Mouse (Mus musculus) stomach, embryonic 16.5 days (tissue): ENCODE measurements around the gene Arhgap6. TPM values are rescaled to one million over a fixed set of nuclear protein-coding genes. Genes with fewer than 3 reads are reported as not detected.

Experiments
- ATAC-seq: fragments of 200-750 bp; cut with Nextera tagmentation; 2 replicates; pipeline ENCODE4 v1.8.0; 2017; ENCODE audit warnings: moderate number of reproducible peaks, moderate TSS enrichment; ENCODE audit not compliant: insufficient read depth, low FRiP score
- H3K27ac ChIP-seq: fragments of 300-500 bp; sonication (generic); 2 replicates; pipeline ENCODE4 v1.5.1; 2014; ENCODE audit warnings: low read length
- H3K27me3 ChIP-seq: fragments of 300-500 bp; sonication (generic); 2 replicates; pipeline ENCODE4 v1.6.1; 2014; ENCODE audit warnings: low read length, control low read depth, mixed read lengths; ENCODE audit not compliant: control insufficient read depth, insufficient read depth
- H3K36me3 ChIP-seq: fragments of 300-500 bp; sonication (generic); 2 replicates; pipeline ENCODE4 v1.6.1; 2014; ENCODE audit warnings: low read length; ENCODE audit not compliant: control insufficient read depth, insufficient read depth
- H3K4me1 ChIP-seq: fragments of 300-500 bp; sonication (generic); 2 replicates; pipeline ENCODE4 v1.6.1; 2014; ENCODE audit warnings: low read length, control low read depth, mixed read lengths; ENCODE audit not compliant: control insufficient read depth, insufficient read depth
- H3K4me2 ChIP-seq: fragments of 300-500 bp; sonication (generic); 2 replicates; pipeline ENCODE4 v1.6.1; 2014; ENCODE audit warnings: low read depth, low read length, mixed read lengths
- H3K4me3 ChIP-seq: fragments of 300-500 bp; sonication (generic); replicated peaks from 2 replicates; pipeline ENCODE4 v1.5.1; 2014; ENCODE audit warnings: mild to moderate bottlenecking, low read length
- H3K9ac ChIP-seq: fragments of 300-500 bp; sonication (generic); 2 replicates; pipeline ENCODE4 v1.6.1; 2014; ENCODE audit warnings: low read length
- H3K9me3 ChIP-seq: fragments of 300-500 bp; sonication (generic); replicated peaks from 2 replicates; pipeline ENCODE4 v1.6.1; 2016; ENCODE audit warnings: low read length, control low read depth; ENCODE audit not compliant: control insufficient read depth
- WGBS: fragments of 180-500 bp; shearing (Covaris S2); extraction: QIAGEN DNeasy Blood & Tissue Kit; methylation state at CpG from one replicate; pipeline ENCODE4 v1.1.7; 2014; 5-methylcytosine and 5-hydroxymethylcytosine counted together
- polyA plus RNA-seq: library from polyadenylated mRNA; unstranded; fragments of >200 nt; fragmentation: Nextera tagmentation; extraction: Ambion mirVana; gene quantifications from 2 replicates; pipeline ENCODE4 v1.2.1, GENCODE M21; 2015

Arhgap6 gene
- polyA plus RNA-seq = 6.5 and 7.4 TPM in 2 replicates

GRCm38 (mm10) chrX:168794974-168795858 is at the start of gene Arhgap6:
Gene Arhgap6 (plus strand): TSS chrX:168795099.
- Histone ChIP-seq H3K9me3 (no peaks in the 10 kb centered on the region), H3K4me3 (peak within 1 kb of the TSS; percentile 48), H3K36me3 (no peaks in the 10 kb centered on the region), H3K27me3 (peaks cover 22% of the 10 kb centered on the region), H3K9ac (peak within 1 kb of the TSS; percentile 63), H3K4me2 (peak within 1 kb of the TSS; percentile 73), H3K27ac (no peak within 1 kb of the TSS), H3K4me1 (no peaks in the 10 kb centered on the region)
- ATAC-seq = peak; percentile 61; the same call in 1 of the 2 replicates
- WGBS = 18% methylated on average over 45 of the region's 48 CpGs

- Histone ChIP-seq H3K4me2 (no peak overlapping the region), H3K4me3 (no peak overlapping the region), H3K36me3 (no peaks in the 10 kb centered on the region), H3K27me3 (no peaks in the 10 kb centered on the region), H3K4me1 (no peaks in the 10 kb centered on the region), H3K27ac (no peak overlapping the region), H3K9me3 (no peaks in the 10 kb centered on the region), H3K9ac (no peak overlapping the region)
- 50% methylated on average over 2 of the region's 2 CpGs for WGBS
- no peak for ATAC-seq
These were observed 47.9 kb upstream of the Arhgap6 start for GRCm38 (mm10) chrX:168747011-168747410.

DNA sequence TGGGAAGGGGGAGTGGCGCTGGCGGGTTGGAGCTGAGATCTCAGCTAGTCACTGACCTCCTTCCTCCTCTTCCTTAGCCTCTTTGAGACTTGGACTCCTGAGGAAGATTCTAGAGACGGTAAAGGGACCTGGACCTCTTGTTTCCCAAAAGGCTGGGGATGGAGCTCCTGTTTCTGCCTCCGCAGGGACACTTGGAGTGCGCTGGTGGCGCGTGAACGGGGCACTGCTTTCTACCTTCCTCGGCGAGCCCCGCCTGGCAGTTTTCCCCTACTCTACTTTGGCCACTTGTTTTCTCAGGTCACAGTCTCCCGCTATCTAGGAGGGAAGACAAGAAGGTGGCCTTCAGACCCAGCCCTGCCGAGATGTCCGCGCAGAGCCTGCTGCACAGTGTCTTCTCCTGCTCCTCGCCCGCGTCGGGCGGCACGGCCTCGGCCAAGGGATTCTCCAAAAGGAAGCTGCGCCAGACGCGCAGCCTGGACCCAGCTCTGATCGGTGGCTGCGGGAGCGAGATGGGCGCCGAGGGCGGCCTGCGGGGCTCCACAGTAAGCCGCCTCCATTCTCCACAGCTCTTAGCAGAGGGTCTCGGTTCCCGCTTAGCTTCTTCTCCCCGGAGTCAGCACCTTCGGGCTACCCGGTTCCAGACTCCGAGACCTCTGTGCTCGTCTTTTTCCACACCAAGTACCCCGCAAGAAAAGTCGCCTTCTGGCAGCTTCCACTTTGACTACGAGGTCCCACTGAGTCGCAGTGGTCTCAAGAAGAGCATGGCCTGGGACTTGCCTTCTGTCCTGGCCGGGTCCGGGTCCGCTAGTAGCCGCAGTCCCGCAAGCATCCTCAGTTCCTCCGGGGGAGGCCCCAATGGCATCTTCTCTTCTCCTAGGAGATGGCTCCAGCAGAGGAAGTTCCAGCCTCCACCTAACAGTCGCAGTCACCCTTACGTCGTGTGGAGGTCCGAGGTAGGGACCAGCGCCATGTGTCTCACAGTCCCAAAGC is 1.3 kb downstream of the Arhgap6 start:
- Histone ChIP-seq H3K36me3 (no peaks in the 10 kb centered on the region), H3K27ac (no peak overlapping the region), H3K4me1 (no peaks in the 10 kb centered on the region), H3K9me3 (no peaks in the 10 kb centered on the region), H3K4me3 (peak overlapping the region; percentile 48), H3K27me3 (peaks cover 22% of the 10 kb centered on the region), H3K4me2 (peak overlapping the region; percentile 73), H3K9ac (peak overlapping the region; percentile 63; the same call in 1 of the 2 replicates)
- 16% methylated on average over 55 of the region's 55 CpGs for WGBS
- ATAC-seq = peak; percentile 70; the same call in 1 of the 2 replicates

GRCm38 (mm10) chrX:168804677-168805076 is 9.8 kb downstream of the Arhgap6 start:
- Histone ChIP-seq H3K4me2 (no peak overlapping the region), H3K9ac (no peak overlapping the region), H3K4me3 (no peak overlapping the region), H3K27me3 (no peaks in the 10 kb centered on the region), H3K4me1 (no peaks in the 10 kb centered on the region), H3K9me3 (no peaks in the 10 kb centered on the region), H3K27ac (no peak overlapping the region), H3K36me3 (no peaks in the 10 kb centered on the region)
- no peak for ATAC-seq
- WGBS = 77% methylated on average over 2 of the region's 2 CpGs

GRCm38 (mm10) chrX:168810513-168811265 is 15.8 kb downstream of the Arhgap6 start:
- WGBS = 66% methylated on average over 3 of the region's 3 CpGs
- H3K36me3 ChIP-seq = no peaks in the 10 kb centered on the region
- ATAC-seq = no peak
- H3K9me3 ChIP-seq = no peaks in the 10 kb centered on the region
- H3K4me1 ChIP-seq = no peaks in the 10 kb centered on the region
- H3K9ac ChIP-seq = no peak overlapping the region
- H3K27ac ChIP-seq = no peak overlapping the region
- no peaks in the 10 kb centered on the region; the same call in 1 of the 2 replicates for H3K27me3 ChIP-seq
- H3K4me2 ChIP-seq = no peak overlapping the region
- no peak overlapping the region for H3K4me3 ChIP-seq

GRCm38 (mm10) chrX:168818858-168819257 is 24.0 kb downstream of the Arhgap6 start:
- H3K27ac ChIP-seq = no peak overlapping the region

GRCm38 (mm10) chrX:168824166-168824565 is 29.3 kb downstream of the Arhgap6 start:
- Histone ChIP-seq H3K9me3 (no peaks in the 10 kb centered on the region), H3K4me2 (no peak overlapping the region), H3K4me1 (no peaks in the 10 kb centered on the region), H3K27ac (no peak overlapping the region), H3K9ac (no peak overlapping the region), H3K36me3 (no peaks in the 10 kb centered on the region), H3K27me3 (no peaks in the 10 kb centered on the region; the same call in 1 of the 2 replicates), H3K4me3 (no peak overlapping the region)
- WGBS = 73% methylated on average over 2 of the region's 2 CpGs
- no peak for ATAC-seq

More at GRCm38 (mm10) chrX:168818858-168819257, 24.0 kb downstream of the Arhgap6 start:
- H3K9me3 ChIP-seq = no peaks in the 10 kb centered on the region
- H3K27me3 ChIP-seq = no peaks in the 10 kb centered on the region; the same call in 1 of the 2 replicates
- no peak for ATAC-seq
- H3K4me2 ChIP-seq = no peak overlapping the region
- WGBS = 70% methylated on average over 3 of the region's 3 CpGs
- H3K9ac ChIP-seq = no peak overlapping the region
- H3K4me3 ChIP-seq = no peak overlapping the region
- H3K36me3 ChIP-seq = no peaks in the 10 kb centered on the region
- H3K4me1 ChIP-seq = no peaks in the 10 kb centered on the region

DNA sequence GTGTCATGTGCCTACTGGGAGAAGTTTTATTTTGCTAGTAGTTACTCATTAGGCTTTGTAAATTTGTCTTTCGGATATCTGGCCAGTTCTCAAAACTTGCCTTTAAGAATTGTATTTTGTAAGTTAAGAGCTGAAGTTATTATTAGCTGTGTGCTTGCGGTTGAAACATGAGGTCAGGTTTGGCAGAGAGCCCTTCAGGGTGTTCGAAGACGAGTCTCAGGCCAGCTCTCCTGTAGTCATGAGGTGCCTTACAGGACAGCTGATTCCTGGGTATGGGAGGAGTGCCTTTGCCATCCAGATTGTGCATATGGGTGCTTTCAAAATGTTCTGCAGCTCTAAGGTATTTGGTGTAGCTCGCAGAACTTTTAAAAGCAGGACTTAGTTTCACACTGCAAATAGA is 37.4 kb downstream of the Arhgap6 start:
- Histone ChIP-seq H3K9me3 (no peaks in the 10 kb centered on the region), H3K27me3 (no peaks in the 10 kb centered on the region; the same call in 1 of the 2 replicates), H3K27ac (no peak overlapping the region), H3K9ac (no peak overlapping the region), H3K4me2 (no peak overlapping the region), H3K4me3 (no peak overlapping the region), H3K36me3 (no peaks in the 10 kb centered on the region), H3K4me1 (no peaks in the 10 kb centered on the region)
- no peak for ATAC-seq
- WGBS = 64% methylated on average over 5 of the region's 5 CpGs
